Mouse (Mus musculus) liver, postnatal 0 days (tissue): ENCODE measurements at regions not wholly inside any gene's neighbourhood (a gene's known extent, or its start where the extent isn't known, plus 50 kb on each side); places are given as distances from the start of the nearest gene placed in this dataset.

ENCODE experiments used
- ATAC-seq: fragments of 200-750 bp; cut with Nextera tagmentation; 2 replicates; pipeline ENCODE4 v1.8.0; 2017; ENCODE audit warnings: mild to moderate bottlenecking, moderate library complexity
- DNase-seq: peaks from one replicate; pipeline ENCODE4 v3.0.0-alpha.2; 2016
- H3K27ac ChIP-seq: fragments of 300-500 bp; sonication (generic); 2 replicates; pipeline ENCODE4 v1.5.1; 2014; ENCODE audit warnings: antibody characterized with exemption, moderate library complexity, mild to moderate bottlenecking, low read depth
- H3K27me3 ChIP-seq: fragments of 300-500 bp; sonication (generic); 2 replicates; pipeline ENCODE4 v1.6.1; 2014; ENCODE audit warnings: low read length, control low read depth, mixed read lengths; ENCODE audit not compliant: insufficient read depth
- H3K36me3 ChIP-seq: fragments of 300-500 bp; sonication (generic); replicated peaks from 2 replicates; pipeline ENCODE4 v1.6.1; 2014; ENCODE audit warnings: mild to moderate bottlenecking, control low read depth, low read length, moderate library complexity, mixed read lengths; ENCODE audit not compliant: insufficient read depth
- H3K4me1 ChIP-seq: fragments of 300-500 bp; sonication (generic); 2 replicates; pipeline ENCODE4 v1.6.1; 2014; ENCODE audit warnings: antibody characterized with exemption, mild to moderate bottlenecking, control low read depth; ENCODE audit not compliant: insufficient read depth
- H3K4me2 ChIP-seq: fragments of 300-500 bp; sonication (generic); 2 replicates; pipeline ENCODE4 v1.6.1; 2014; ENCODE audit warnings: low read depth, mild to moderate bottlenecking, low read length, moderate library complexity, mixed read lengths
- H3K4me3 ChIP-seq: fragments of 300-500 bp; sonication (generic); 2 replicates; pipeline ENCODE4 v1.5.1; 2014; ENCODE audit warnings: low read depth, low read length
- H3K9ac ChIP-seq: fragments of 300-500 bp; sonication (generic); replicated peaks from 2 replicates; pipeline ENCODE4 v1.6.1; 2014; ENCODE audit warnings: mild to moderate bottlenecking, moderate library complexity
- H3K9me3 ChIP-seq: fragments of 300-500 bp; sonication (generic); 2 replicates; pipeline ENCODE4 v1.6.1; 2016; ENCODE audit warnings: mild to moderate bottlenecking, control low read depth, low read length, mixed read lengths
- CTCF ChIP-seq: sonication (generic); IDR thresholded peaks from 2 replicates; pipeline ENCODE4 v1.5.1; 2016; ENCODE audit warnings: antibody characterized with exemption, low read depth
- EP300 ChIP-seq: IDR thresholded peaks from 2 replicates; pipeline ENCODE4 v1.6.1; 2016; ENCODE audit warnings: antibody characterized with exemption, low read depth, mild to moderate bottlenecking
- WGBS: fragments of 180-500 bp; shearing (Covaris S2); extraction: QIAGEN DNeasy Blood & Tissue Kit; methylation state at CpG from one replicate; pipeline ENCODE4 v1.1.7; 2014; ENCODE audit not compliant: insufficient replicate concordance; 5-methylcytosine and 5-hydroxymethylcytosine counted together

DNA sequence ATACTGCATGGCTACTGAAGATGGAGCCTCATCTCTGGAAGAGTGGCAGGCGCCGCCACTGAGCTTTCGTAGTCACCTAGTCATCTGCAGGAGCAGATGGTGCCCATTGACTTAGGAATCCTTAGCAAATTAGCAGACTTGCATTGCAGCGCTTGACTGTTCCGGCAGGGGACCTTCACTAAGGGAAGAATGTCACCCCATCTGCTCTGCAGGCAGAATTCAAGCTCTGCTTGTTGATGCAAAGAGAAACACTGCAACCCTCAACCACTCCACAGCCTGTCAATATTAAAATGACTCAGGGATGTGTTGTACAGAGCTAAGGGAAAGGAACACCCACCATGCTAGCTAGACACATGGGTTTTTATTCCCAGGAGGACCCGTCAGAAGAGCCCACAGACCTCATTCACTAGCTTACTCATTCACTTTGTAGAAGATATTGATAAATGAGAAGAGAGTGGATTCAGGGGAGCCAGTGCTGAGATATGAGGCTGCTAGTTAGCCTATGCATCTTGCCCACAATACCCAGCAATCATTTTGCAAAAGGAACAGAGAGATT, 215.4 kb upstream of the Gm26657 start:
- H3K27ac ChIP-seq = no peak overlapping the region
- TF ChIP-seq EP300 = no peak
- TF ChIP-seq CTCF = no peak
- no peak for DNase-seq
- no peak overlapping the region for H3K4me2 ChIP-seq
- WGBS = 78% methylated on average over 6 of the region's 6 CpGs
- H3K9me3 ChIP-seq = no peaks in the 10 kb centered on the region
- no peaks in the 10 kb centered on the region for H3K4me1 ChIP-seq
- no peaks in the 10 kb centered on the region for H3K36me3 ChIP-seq
- H3K4me3 ChIP-seq = no peak overlapping the region
- ATAC-seq = no peak
- no peak overlapping the region for H3K9ac ChIP-seq
- no peaks in the 10 kb centered on the region for H3K27me3 ChIP-seq

DNA sequence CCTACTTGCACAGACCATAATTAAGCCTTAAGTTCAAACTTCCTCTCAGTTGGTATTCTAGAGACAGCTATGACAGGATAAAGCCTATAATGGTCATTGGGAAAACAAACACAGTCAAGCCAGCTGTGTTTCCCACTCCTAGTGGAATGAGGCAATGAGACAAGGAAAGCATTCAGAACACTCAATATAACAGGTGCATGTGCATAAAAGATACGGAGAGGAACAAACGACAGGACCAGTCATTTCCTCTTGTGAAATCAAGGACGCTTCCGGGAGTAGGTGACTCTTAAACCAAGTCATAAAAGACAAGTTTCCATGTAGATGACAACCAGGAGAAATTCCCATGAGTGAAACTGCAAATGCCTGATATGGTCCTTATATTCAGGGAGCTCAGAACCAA, 232.1 kb upstream of the Gm26657 start:
- Histone ChIP-seq H3K4me1 (no peaks in the 10 kb centered on the region), H3K27me3 (no peaks in the 10 kb centered on the region), H3K27ac (no peak overlapping the region), H3K36me3 (no peaks in the 10 kb centered on the region), H3K4me3 (no peak overlapping the region), H3K4me2 (no peak overlapping the region), H3K9me3 (no peaks in the 10 kb centered on the region), H3K9ac (no peak overlapping the region)
- no peak for DNase-seq
- WGBS = 69% methylated on average over 4 of the region's 4 CpGs
- no peak for ATAC-seq
- no peak for TF ChIP-seq EP300
- no peak for TF ChIP-seq CTCF

DNA sequence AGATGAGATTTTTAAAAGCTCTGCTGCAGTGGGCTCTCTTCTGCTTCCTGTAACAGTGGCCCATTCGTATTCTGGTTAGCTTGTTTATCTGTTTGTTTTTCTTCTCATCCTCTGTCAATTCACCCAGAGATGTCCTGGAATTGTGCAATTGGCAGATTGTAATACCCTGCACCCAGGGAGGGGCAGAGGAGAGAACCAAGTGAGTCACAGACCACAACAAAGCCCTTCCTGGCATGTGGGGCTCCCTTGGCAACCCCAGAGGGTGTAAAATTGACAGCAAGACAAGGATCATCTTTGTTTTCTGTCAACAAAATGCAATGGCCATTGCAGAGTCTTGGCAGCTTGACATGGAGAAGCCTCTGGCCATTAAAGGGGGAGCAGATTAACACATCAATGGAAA, 233.1 kb upstream of the Gm26657 start:
- TF ChIP-seq CTCF (no peak), EP300 (no peak)
- H3K9ac ChIP-seq = no peak overlapping the region
- 61% methylated on average over 1 of the region's 1 CpGs for whole genome bisulfite sequencing

DNA sequence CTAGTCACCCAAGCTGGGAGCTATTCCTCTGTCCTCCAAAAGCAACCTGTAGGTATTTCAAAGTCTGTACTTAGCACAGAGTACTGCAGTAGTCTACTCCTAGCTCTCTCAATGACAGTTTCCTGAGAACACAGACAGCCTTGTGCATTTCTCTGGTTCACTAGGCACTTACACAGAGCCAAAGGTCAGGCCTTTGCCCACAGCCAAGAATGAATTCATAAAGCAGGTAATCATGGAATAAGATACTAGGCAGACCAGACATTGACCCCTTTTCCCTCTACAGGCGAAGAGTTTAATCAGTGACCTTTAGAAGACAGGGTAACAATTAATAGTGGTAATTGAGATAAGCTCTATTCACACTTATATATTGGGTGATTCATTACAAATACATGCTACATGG, 233.8 kb upstream of the Gm26657 start:
- DNase-seq = no peak
- no peaks in the 10 kb centered on the region for H3K9me3 ChIP-seq
- H3K9ac ChIP-seq = no peak overlapping the region
- no peak for TF ChIP-seq CTCF
- no peak for TF ChIP-seq EP300
- no peaks in the 10 kb centered on the region for H3K27me3 ChIP-seq
- WGBS = 55% methylated on average over 1 of the region's 1 CpGs
- H3K4me1 ChIP-seq = no peaks in the 10 kb centered on the region
- H3K4me3 ChIP-seq = no peak overlapping the region
- ATAC-seq = no peak
- no peak overlapping the region for H3K4me2 ChIP-seq
- H3K27ac ChIP-seq = no peak overlapping the region
- no peaks in the 10 kb centered on the region for H3K36me3 ChIP-seq

More for the DNA sequence above, 233.1 kb upstream of the Gm26657 start:
- H3K27ac ChIP-seq = no peak overlapping the region
- no peak overlapping the region for H3K4me2 ChIP-seq
- no peak overlapping the region for H3K4me3 ChIP-seq
- no peaks in the 10 kb centered on the region for H3K27me3 ChIP-seq
- no peak for ATAC-seq
- H3K4me1 ChIP-seq = no peaks in the 10 kb centered on the region
- DNase-seq = no peak
- H3K9me3 ChIP-seq = no peaks in the 10 kb centered on the region
- H3K36me3 ChIP-seq = no peaks in the 10 kb centered on the region

DNA sequence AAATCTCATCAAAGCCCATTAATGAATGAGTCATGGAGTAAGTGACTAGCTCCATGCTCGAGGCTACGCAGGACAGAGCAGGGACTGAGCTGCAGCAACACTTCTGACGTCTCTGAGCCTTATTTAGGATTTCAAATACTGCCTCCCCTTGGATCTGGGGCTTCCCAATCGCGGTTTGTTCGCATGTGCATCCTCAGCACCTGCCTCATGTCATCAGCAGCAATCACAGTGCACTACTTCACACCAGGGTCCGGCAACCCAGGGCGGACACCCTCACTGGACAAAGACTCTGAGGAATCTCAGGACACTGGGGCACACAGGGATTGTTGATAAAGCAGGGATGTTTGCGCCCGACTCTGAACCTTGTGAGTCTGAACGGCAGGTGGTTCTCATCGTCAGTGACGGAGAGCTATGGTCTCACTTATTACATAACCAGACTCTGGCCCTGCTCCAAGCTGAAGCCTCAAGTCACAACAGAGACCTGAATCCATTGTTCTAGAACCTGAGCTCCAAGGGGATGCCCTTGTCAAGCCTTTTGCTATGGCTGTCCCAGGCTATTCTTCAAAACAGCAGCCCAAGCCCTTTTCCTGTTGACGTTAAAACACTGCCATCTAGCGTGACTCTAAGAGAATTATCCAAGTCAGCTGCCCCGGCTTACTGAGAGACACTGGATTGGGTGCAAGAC, 247.2 kb upstream of the Gm26657 start:
- Histone ChIP-seq H3K4me2 (no peak overlapping the region), H3K4me3 (no peak overlapping the region), H3K9ac (no peak overlapping the region), H3K27me3 (no peaks in the 10 kb centered on the region), H3K36me3 (no peaks in the 10 kb centered on the region), H3K9me3 (no peaks in the 10 kb centered on the region), H3K27ac (no peak overlapping the region), H3K4me1 (no peaks in the 10 kb centered on the region)
- ATAC-seq (no peak), DNase-seq (no peak)
- TF ChIP-seq EP300 (no peak), CTCF (peak; percentile 65)
- 54% methylated on average over 16 of the region's 16 CpGs for WGBS

DNA sequence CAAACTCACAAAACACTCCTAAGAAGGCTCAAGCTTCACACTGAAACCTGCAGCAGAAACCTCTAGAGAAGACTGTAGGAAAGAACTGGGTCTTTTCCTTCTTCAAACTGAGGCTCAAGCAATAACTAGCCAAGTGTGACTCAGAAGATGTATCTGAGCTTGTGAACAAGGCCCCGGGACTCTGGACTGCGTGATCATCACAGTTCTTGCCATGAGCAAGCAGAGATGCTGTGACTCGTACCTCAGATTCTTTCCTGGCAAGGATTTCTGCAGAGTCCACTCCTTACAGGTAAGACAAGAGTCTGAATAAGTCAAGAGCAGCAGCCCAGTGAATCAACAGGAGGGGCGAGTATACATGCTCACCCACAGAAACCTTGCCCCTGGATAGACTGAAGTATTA, 250.5 kb upstream of the Gm26657 start:
- Histone ChIP-seq H3K9me3 (no peaks in the 10 kb centered on the region), H3K27me3 (no peaks in the 10 kb centered on the region), H3K4me3 (no peak overlapping the region), H3K4me1 (no peaks in the 10 kb centered on the region), H3K4me2 (no peak overlapping the region), H3K27ac (no peak overlapping the region), H3K36me3 (no peaks in the 10 kb centered on the region), H3K9ac (no peak overlapping the region)
- TF ChIP-seq CTCF (no peak), EP300 (no peak)
- DNase-seq (no peak), ATAC-seq (no peak)
- 73% methylated on average over 4 of the region's 4 CpGs for WGBS

DNA sequence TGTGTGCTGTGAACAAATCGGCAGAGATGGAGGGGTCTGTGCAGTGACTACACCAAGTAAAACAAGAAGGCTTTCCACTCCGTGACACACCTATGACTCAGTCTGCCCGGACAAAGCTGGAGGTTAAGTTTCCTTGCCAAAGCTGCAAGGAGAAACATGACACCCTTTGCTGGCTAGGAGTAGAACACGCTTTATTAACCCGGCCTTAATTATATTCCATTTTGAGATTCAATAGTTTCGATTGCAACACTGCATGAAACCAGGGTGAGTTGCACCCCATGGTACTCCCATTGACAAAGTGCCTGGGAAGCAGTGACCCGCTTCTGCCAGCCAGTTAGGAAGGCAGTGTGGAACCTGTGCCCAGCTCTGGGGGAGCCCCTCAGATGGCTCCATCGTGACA, 256.2 kb upstream of the Gm26657 start:
- Histone ChIP-seq H3K4me1 (no peaks in the 10 kb centered on the region), H3K9me3 (no peaks in the 10 kb centered on the region), H3K27ac (no peak overlapping the region), H3K4me3 (no peak overlapping the region), H3K9ac (no peak overlapping the region), H3K36me3 (no peaks in the 10 kb centered on the region), H3K4me2 (no peak overlapping the region), H3K27me3 (no peaks in the 10 kb centered on the region)
- no peak for TF ChIP-seq CTCF
- TF ChIP-seq EP300 = no peak
- WGBS = 84% methylated on average over 8 of the region's 8 CpGs
- ATAC-seq (no peak), DNase-seq (no peak)
